Mouse (Mus musculus) inflammation-experienced regulatory T-cells, adult 16 weeks (primary cell): Measurements from ENCODE around the gene Gm17662. TPM values are rescaled to one million over a fixed set of nuclear protein-coding genes. Genes with fewer than 3 reads are reported as not detected.

Experiments used
- polyA plus RNA-seq: library from polyadenylated mRNA; unstranded; fragments of 100-300 nt; shearing (Covaris generic); gene quantifications from one replicate; pipeline ENCODE4 v1.2.1, GENCODE M21; 2017

Gm17662 gene
- polyA plus RNA-seq: not detected

DNA sequence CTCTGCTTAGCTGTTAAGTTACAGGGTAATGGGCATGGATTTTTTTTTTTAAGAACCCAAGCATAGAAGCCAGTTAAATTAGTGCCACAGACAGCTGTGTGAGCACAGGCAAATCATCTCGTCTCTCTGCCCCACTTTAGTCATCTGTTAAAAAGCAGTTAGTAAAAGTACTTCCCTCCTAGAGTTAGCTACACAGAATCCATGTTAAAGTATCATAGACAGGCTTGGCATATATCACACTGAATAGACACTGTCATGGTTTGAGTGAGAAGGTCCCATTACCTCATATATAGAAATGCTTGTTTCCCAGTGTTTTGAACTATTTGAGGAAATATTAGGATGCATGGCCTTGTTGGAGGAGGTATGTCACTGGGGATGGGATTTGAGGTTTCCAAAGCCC is at the start of gene Gm17662:
Gm17662 (plus strand) TSS at position 301 of the 400 bp plus-strand sequence.

DNA sequence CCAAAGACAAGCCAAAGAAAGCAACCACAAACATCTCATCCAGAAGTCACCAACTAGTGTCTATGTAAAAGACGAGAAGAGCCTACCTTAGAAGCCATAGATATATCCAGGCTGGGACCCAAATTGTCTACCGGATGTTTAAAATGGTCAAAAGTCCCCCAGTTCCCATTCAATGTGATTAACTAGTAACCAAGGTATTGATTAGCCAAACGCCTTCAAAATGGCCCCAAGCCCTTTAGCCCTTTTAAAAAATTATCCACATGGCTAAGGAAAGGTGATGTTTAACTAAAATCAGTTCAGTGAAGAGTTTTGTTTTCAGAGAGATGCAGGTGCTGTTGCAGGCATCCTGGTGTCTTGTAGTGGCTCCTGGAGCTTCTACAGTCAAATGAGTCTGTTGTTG is 19.2 kb downstream of the Gm17662 start, which contains the start of gene C8a:
C8a (minus strand) TSS at position 76 of the 400 bp plus-strand sequence.

Other genes starting within 250 kb of the Gm17662 start
- not detected for gene C8b, start 91.0 kb upstream of the Gm17662 start, polyA plus RNA-seq
- gene C8a, start 19.1 kb downstream of the Gm17662 start, polyA plus RNA-seq: not detected
- not detected for gene Fyb2, start 56.1 kb downstream of the Gm17662 start, polyA plus RNA-seq